Mouse (Mus musculus) gastrocnemius, adult 18-20 months (tissue): ENCODE results near the gene B4galt4. TPM values are rescaled to one million over a fixed set of nuclear protein-coding genes. Genes with fewer than 3 reads are reported as not detected.
A peak's percentile ranks its signal among the peaks of the same experiment; 100 is the strongest.
"Not testable (repeated sequence)": the region's sequence is repeated elsewhere in the genome, so short reads cannot be mapped to it uniquely, and the experiment has no call there.

Experiments used
- DNase-seq: peaks from one replicate; pipeline ENCODE4 v3.0.0; 2021; ENCODE audit warnings: low spot score
- total RNA-seq, 2 experiments: library from RNA; stranded (reverse); gene quantifications; 2 replicates each; pipeline ENCODE4 v1.2.3; 2021

B4galt4 gene
- total RNA-seq, 2 experiments from 2014 or later = 3.5 to 4.3 TPM

DNA sequence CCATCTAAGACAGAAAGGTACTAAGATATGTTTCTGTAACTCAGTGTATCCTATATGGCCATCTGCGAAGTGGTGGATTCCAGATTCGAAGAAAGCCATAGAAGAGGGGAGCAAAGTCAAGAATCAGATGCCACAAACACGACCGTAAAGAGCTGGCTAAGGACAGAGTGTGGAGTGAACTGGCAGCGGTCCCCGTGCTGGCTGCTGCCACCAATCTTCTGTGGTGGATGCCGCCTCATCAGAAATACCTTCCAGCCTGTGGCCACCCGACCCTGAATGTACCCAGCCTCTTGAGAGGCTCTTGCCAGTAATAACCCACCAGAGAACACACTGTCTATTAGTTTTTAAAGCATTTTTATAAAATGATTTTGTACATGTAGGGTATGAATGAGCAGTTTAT lies 26.3 kb downstream of the B4galt4 start:
- no peak for DNase-seq

DNA sequence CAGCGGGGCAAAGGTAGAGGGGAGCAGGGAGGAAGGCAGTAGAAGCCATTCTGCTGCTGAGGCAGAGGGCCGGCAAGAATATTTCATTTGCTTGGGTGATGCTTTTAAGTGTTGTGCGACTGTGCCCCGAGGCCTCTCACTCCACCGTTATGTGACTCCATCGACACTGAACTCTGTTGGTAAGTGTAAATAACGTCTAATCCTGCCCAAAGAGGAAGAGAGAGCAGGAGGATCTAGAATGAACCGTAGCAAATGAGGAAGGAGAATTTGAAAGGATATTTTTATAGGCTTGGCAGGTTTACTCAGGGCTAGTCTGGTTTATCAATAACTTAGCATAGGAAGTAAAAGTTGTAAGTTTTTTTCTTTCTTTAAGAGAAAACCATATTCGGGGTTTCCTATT lies 27.5 kb downstream of the B4galt4 start:
- DNase-seq = no peak

DNA sequence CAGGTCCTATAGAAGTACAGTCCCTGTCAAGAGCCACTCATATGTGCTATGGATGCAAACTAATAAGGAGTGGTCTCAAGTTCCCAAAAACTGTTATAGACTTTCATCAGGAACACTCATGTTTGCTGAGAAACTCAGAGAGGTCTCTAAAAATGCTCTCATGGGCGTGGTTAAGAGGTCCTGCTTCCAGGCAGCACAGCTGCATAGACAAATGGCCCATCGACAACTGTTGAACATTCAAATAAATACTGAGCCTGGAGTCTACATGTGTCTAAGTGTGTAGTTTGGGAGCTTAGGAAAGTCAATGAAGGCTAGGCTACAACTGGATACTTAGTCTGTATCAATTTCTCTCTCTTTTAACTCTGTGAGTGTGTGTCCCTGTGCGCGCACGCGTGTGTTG lies 29.1 kb downstream of the B4galt4 start:
- no peak for DNase-seq

DNA sequence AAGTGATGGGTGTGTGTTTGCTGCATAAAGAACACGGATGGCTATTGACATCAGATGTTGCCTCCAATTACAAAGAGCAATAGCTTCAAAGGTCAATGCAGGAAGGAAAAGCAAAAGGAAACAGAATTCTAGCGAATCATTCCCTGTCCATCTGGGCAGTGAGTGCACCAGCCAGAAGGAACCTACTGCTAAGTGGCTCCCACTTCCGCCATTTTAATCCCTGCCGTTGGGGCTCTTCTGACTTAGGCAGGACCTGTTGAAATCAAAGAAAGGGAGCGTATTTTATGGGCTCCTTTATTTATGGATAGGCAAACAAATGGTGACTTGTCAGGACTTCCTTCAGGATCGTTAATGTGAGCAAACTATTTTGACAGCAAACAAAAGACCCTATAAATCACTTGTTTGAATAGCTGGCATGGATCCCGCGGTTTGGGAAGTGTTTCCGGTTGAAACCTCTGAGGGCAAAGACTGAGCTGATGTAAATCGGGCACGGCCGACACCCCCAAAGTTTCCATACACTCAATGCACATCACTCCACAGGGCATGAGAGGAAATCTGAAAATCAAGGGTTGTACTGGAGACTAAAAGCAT lies 30.9 kb downstream of the B4galt4 start:
- DNase-seq = no peak

DNA sequence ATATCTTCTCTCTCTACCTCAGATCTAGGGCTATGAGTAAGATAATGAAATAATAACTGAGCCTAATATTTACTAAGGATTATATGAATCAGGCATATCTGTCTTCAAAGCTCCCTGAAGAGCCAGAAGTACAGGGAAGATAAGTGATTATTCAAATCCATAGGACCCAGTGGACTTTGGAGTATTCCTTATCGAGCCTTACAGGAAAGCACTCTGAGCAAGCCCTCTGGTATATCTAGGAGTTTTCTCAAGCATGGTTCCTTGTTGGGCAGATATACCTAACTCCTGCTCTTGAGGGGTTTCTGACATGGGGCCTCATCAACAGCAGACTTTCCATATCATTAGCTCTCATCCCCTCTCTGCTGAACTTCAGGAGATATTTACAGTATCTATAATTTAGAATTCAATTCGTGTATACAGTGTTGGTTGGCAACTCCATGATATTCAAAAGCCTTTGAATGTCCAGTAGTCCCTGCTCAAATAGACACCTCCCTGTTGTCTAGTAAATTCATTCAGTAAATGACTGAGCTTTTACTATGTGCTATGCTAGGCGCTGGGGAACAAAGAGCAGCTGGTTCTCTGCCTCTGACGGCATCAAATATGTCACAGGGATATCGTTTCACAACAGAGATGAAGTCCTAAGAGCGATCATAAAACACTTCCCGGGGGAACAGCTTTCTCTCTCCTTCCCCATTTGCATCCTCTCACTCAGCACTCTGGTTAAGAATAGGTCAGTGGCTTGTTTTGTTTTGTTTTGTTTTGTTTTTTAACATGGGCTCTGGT lies 33.1 kb downstream of the B4galt4 start:
- no peak for DNase-seq

DNA sequence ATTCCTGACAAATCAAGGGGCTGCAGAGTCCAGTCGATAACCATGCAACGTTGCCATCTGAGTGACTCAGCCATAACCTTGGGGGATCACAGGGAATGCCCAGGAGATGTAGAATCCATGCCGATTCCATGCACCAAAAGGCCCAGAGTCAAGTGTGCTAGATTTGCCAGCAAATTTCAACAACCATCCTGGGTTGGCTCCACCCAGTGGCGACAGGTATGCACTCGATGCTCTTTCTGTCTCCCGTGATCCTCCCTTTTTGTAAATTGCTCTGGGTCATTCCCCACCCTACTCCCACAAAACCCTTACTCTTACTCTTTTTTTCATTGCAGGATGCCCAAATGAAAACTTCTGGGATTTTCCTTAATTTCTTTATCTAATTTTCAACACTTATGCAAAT lies 34.3 kb downstream of the B4galt4 start:
- DNase-seq = no peak

DNA sequence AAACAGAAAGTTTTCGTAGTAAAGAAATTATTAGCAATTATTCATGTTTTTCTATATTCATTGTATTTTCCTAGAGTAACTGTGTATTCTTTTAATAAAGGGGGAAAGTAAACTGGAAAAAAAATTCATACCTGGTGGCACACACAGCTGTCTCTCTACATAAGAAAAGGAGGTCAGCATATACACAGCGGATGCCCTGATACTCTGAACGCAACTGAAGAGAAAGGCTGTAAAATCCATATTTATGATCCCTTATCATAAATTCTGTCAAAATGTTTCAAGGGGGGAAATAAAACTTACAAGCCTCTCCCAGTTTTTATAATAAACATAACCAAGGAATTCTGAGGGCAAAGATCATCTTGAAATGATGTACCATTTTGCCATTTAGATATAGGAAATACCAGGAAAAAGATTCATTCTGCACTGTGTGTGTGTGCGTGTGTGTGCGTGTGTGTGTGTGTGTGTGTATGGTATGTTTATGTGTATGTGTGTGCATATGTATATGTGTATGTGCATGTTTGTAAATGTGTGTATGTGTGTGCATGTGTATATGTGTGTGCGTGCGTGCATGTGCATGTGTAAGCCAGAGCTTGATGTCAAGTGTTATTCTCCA lies 39.0 kb downstream of the B4galt4 start:
- DNase-seq = no peak

DNA sequence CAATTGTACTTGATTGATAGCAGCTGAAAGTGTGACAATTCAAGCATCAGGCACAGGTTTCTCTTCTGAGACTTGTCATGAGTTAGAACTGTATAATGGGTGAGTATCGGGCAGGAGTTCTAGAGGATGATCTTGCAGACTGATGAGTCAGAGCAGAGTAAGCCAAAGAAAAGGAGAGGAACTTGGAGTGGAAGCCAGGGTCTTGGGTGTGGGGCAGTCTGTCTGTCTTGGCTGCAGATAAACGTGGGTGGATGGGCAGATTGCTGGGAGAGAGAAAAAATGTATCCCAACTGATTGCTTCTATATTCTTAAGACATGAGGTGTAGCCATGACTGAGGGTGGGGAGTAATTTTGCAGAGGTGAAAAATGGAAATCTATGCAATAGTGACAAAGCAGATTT lies 39.9 kb downstream of the B4galt4 start:
- no peak for DNase-seq

DNA sequence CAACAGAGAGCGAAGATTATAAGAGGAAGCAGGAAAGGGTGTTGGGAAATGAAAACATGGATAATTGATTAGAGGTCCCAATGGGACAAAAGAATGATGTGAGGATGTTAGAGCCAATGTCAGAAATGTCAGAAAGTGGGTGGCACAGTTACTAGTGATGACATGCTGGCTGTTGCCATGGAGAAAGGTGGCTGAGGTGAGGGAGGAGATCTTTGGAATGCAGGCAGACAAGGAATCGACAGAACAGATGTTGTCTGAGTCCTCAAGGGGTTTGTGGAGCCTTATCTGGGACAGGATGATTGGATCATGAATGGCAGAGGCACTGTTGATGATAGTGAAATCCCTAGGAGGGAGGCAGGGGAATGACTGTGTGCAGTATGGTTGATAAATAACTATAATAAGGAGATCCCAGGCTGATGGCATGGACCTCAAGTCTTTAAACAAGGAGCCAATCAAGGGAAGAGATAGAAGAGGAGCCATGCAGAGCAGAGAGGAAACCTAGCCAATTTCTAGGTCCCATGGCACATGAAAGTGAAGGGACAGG lies 40.5 kb downstream of the B4galt4 start:
- no peak for DNase-seq

DNA sequence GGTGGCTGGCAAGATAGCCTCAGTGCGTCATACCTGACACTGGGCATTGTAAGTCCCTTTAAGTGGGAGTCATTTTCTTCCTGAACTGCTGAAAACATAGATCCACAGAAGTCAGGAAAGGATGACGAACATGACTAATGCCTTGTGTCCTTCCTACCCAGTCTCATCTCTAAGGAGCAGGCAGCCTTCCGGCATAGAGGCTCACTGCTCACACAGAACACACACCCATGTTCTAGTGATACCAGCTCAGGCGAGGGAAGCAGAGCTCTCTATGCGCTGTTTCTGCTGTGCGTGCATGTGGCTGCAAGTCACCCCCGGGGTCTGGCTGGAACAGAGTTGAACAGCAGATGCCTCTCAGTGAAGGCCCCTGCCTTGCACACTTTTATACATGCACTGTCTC lies 43.2 kb downstream of the B4galt4 start:
- DNase-seq = no peak

- no peak for DNase-seq
Observed at GRCm38 (mm10) chr16:38789016-38789415, 47.0 kb downstream of the B4galt4 start.

- DNase-seq = no peak
Observed at GRCm38 (mm10) chr16:38789966-38790365, 47.9 kb downstream of the B4galt4 start.

DNA sequence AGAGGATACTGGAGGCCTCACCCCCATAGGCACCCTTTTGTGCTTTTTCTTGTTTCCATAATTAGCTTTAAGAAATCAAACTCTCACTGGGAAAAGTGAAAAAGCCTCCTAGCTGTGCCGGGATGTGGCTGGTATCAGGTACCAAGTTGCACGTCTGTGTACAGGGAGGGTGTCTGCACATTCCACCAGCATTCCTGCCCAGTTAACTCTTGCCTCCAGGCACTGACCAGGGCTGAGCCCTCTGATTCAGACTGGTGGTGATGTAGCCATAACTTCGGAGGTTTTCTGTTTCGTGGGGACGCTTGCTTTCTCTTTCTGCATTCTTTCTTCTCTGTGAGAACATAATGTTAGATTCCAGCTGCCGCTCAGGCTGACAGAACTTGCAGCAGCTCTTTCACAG lies 51.1 kb downstream of the B4galt4 start:
- DNase-seq = no peak

DNA sequence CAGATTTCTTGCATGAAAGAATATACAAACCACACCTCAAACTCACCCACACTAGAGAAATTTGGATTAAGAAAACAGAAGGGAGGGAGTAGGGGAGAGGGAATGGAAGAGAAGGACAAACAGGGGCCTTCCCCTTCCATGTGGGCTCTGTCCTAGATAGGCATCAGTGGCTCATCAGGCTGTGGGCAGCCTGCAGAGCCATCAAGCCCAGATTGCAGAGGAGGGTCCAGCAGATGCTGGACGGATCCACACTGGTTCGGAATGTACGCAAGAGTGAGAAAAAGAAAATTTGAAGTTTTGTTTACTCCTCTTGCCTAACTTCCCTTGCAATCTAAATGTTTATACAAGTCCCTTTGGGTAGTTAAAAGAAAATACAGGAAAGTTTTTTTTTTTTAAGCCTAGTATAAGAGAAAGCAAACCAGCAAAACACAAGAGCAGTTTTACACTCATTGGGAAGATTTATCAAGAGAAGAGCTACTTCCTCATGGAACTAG lies 56.9 kb downstream of the B4galt4 start:
- no peak for DNase-seq

GRCm38 (mm10) chr16:38800091-38800490 lies 58.0 kb downstream of the B4galt4 start, which contains the start of gene Upk1b:
Upk1b (minus strand) TSS chr16:38800328.
- DNase-seq = no peak

- DNase-seq = not testable (repeated sequence)
Observed at GRCm38 (mm10) chr16:38807796-38808195, 65.7 kb downstream of the B4galt4 start.

DNA sequence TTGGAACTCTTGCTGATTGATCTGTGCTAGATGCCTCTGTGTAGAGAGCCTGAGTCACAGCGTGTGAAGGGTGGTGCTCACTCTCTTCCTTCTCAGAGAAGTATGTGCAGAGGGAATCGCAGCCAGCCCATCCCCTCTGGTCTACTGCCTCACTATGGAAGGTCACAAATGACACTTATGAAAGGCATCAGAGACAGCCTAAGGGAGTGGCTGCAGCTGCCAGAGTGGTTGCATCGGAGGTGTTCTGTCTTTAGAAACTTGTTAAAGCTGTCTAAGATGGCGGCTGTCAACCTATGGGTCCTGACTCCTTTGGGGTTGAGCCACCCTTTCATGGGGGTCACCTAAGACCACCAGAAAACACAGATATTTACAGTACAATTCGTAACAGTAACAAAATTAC lies 68.1 kb downstream of the B4galt4 start:
- no peak for DNase-seq

- peak; percentile 57 for DNase-seq
Observed at GRCm38 (mm10) chr16:38812521-38812920, 70.5 kb downstream of the B4galt4 start.
